Mouse (Mus musculus): ENCODE data around the gene Ccar1.

GRCm38 (mm10) chr10:62725771-62726687, 66.1 kb downstream of the Ccar1 start, which contains the start of gene Stox1:
- TF ChIP-seq CTCF (IDR thresholded peaks at IDR 0.05; ENCODE audit: control insufficient read depth, insufficient read depth, insufficient replicate concordance, low read depth, low read length) (no peak), POLR2A (IDR thresholded peaks at IDR 0.05; ENCODE audit: control insufficient read depth, low read depth, low read length) (no peak)
